Mouse (Mus musculus) myocyte (in vitro differentiated cells): ENCODE measurements at regions not wholly inside any gene's neighbourhood (a gene's known extent, or its start where the extent isn't known, plus 50 kb on each side); places are given as distances from the start of the nearest gene placed in this dataset.

Source experiments
- MYOD1 ChIP-seq, 3 experiments: IDR thresholded peaks; one replicate each; pipeline ENCODE4 v1.6.1; 2011; ENCODE audit warnings: control low read depth in 2 of 3, low read depth in 2 of 3, mild to moderate bottlenecking in 2 of 3, moderate library complexity in 1 of 3; ENCODE audit not compliant: insufficient read length in 2 of 3, control insufficient read depth in 1 of 3
- MYOG ChIP-seq, 3 experiments: IDR thresholded peaks; one replicate each; pipeline ENCODE4 v1.6.1; 2011; ENCODE audit warnings: control low read depth in 2 of 3, low read depth in 2 of 3, mild to moderate bottlenecking in 2 of 3; ENCODE audit not compliant: insufficient read length in 2 of 3, control insufficient read depth in 1 of 3, insufficient read depth in 1 of 3
- POLR2A ChIP-seq: IDR thresholded peaks from one replicate; pipeline ENCODE4 v1.6.1; 2011; ENCODE audit warnings: low read depth, mild to moderate bottlenecking, control low read depth, moderate library complexity; ENCODE audit not compliant: insufficient read length
- TCF12 ChIP-seq: IDR thresholded peaks from one replicate; pipeline ENCODE4 v1.6.1; 2011; ENCODE audit warnings: mild to moderate bottlenecking, control low read depth; ENCODE audit not compliant: poor library complexity, insufficient read depth, severe bottlenecking
- USF1 ChIP-seq: IDR thresholded peaks from one replicate; pipeline ENCODE4 v1.6.1; 2011; ENCODE audit warnings: low read depth, mild to moderate bottlenecking, control low read depth, moderate library complexity

DNA sequence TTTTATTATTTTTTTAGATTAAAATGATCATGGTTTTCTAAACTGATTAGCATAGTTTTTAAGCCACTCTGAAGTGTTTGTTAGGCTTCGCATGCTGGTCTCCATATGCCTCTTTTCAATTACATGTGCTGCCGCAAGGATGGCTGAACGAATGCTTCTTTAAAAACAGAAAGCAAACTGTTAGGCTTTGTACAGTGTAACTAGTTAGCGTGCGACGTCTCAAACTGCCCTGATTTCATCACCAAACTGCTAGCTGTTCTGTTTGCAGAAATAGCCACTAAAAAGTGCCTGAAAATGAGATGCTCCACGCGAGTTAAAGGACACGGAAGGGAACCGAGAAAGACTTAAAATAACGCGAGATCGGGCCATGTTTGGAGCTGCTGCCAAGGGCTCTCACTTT is 185.4 kb upstream of the Gk2 start:
- TF ChIP-seq POLR2A (no peak), MYOD1 (IDR thresholded peaks at IDR 0.05; ENCODE audit: control insufficient read depth in 1 of 3, insufficient read length in 2 of 3, low read depth in 2 of 3) (no peak), TCF12 (no peak), MYOG (IDR thresholded peaks at IDR 0.05; ENCODE audit: control insufficient read depth in 1 of 3, insufficient read depth in 1 of 3, insufficient read length in 2 of 3, low read depth in 2 of 3) (no peak), USF1 (no peak)
